Mouse (Mus musculus): ENCODE results near the gene Tbca.

The Tbca gene

GRCm38 (mm10) chr13:94847870-94848269, 59.2 kb downstream of the Tbca start:
- DNase-seq (ENCODE audit: low spot score in 2 of 2), result no peak

- DNase-seq (ENCODE audit: low spot score in 2 of 2), result no peak
Observed at GRCm38 (mm10) chr13:94849351-94849750, 60.6 kb downstream of the Tbca start.

GRCm38 (mm10) chr13:94858016-94858575, 69.4 kb downstream of the Tbca start:
- no peak for DNase-seq (ENCODE audit: low spot score in 2 of 2)

- no peak for DNase-seq (ENCODE audit: low spot score in 2 of 2)
Observed at GRCm38 (mm10) chr13:94859256-94859655, 70.5 kb downstream of the Tbca start.

DNA sequence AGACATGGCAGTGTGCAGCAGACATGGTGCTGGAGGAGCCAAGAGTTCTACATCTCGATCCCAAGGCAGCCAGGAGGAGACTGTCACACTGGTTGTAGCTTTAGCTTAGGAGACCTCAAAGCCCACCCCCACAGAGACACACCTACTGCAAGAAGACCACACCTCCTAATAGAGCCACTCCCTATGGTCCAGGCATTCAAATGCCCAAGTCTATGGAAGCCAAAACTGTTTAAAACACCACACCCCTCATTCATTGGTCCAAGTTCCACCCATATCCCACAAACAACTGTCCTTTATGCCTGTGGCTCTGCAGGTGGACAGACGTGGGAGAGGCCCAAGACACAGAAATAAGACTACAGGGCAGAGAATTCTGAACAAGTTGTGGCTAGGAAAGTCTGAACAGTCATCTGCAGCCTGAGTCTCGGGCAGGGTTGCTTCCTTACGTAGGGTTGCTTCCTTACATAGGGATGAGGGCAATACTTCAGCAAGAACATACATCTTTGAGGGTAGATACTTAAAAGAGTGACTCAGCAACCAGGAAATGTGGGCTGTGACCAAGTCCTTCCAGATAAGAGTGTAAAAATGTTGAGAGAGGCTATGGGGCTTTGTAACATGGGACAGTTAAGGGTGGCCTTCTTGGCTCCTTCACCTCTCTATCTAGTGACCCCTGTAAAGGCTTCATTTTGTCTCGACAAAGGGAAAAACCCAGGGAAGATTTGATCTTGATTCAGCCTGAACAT, 74.0 kb downstream of the Tbca start:
- DNase-seq (ENCODE audit: low spot score in 2 of 2), result no peak

- no peak for DNase-seq (ENCODE audit: low spot score in 2 of 2)
Observed at GRCm38 (mm10) chr13:94866906-94867305, 78.2 kb downstream of the Tbca start.

DNA sequence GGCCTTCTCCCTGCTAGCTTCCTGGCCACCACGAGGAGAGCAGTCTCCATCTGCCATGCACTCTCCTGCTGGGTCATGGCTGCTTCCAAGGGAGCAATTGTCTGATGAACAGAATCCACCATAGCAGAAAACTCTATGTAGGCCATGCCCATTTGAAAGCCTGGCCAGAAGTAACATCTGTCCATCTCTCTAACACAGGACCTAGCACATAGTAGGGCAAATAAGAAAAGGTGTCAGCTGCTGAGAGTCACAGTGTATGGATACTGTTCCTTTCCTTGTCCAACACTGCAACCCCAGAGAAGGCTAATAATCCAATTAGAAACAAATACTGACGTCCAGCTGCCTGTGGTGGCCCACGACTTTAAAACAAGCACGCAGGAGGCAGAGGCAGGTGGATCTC, 79.1 kb downstream of the Tbca start:
- no peak for DNase-seq (ENCODE audit: low spot score in 2 of 2)

- peak in 1 of 2 experiments; percentile 71 for DNase-seq (ENCODE audit: low spot score in 2 of 2)
Observed at GRCm38 (mm10) chr13:94868478-94868950, 79.8 kb downstream of the Tbca start.

DNA sequence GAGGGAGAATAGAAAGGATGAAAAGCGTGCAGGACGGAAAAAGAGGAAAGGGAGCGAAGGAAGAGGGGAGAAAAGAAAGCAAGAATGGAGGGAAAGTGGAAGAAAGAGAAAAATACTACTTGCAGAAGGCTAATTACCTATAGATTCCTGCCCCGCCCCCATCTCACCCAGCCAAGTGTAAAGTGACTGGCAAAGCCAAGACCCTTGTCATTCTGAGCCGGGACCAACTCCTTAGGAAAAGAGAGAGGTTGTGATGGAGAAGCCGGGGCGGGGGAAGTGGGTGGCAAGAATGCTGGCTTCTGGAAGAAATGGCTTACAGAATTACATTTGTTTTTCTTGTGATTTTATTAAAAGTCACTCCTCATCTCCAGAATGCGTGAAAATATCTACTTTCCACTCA, 80.8 kb downstream of the Tbca start:
- no peak for DNase-seq (ENCODE audit: low spot score in 2 of 2)

GRCm38 (mm10) chr13:94870071-94870460, 81.4 kb downstream of the Tbca start:
- no peak for DNase-seq (ENCODE audit: low spot score in 2 of 2)

GRCm38 (mm10) chr13:94870461-94871186, 81.9 kb downstream of the Tbca start:
- no peak for DNase-seq (ENCODE audit: low spot score in 2 of 2)

- DNase-seq (ENCODE audit: low spot score in 2 of 2), result no peak
Observed at GRCm38 (mm10) chr13:94871806-94872320, 83.2 kb downstream of the Tbca start.

- DNase-seq (ENCODE audit: low spot score in 2 of 2), result no peak
Observed at GRCm38 (mm10) chr13:94872439-94872838, 83.7 kb downstream of the Tbca start.

- no peak for DNase-seq (ENCODE audit: low spot score in 2 of 2)
Observed at GRCm38 (mm10) chr13:94873111-94874038, 84.7 kb downstream of the Tbca start.

DNA sequence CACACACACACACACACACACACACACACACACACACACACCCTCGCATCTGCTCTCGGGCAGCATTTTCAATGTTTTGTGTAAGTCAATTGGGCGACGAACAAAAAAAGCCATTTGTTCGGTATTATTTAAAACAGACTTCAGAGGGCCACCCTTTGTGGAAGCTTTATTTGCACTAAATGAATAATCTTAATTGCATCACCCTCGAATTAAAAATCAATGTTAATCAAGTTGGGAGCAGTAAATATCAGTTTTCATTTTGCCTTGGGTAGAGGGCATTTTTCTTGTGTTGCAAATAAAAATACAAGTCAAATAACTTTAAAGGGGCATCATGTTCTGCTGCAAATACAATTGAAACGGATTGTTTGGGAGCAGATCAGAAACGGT, 85.3 kb downstream of the Tbca start:
- no peak for DNase-seq (ENCODE audit: low spot score in 2 of 2)

- no peak for DNase-seq (ENCODE audit: low spot score in 2 of 2)
Observed at GRCm38 (mm10) chr13:94874656-94875395, 86.1 kb downstream of the Tbca start.

- DNase-seq (ENCODE audit: low spot score in 2 of 2), result no peak
Observed at GRCm38 (mm10) chr13:94875396-94875880, 86.7 kb downstream of the Tbca start, which contains the start of gene Otp. Otp (plus strand) TSS chr13:94875602.

DNA sequence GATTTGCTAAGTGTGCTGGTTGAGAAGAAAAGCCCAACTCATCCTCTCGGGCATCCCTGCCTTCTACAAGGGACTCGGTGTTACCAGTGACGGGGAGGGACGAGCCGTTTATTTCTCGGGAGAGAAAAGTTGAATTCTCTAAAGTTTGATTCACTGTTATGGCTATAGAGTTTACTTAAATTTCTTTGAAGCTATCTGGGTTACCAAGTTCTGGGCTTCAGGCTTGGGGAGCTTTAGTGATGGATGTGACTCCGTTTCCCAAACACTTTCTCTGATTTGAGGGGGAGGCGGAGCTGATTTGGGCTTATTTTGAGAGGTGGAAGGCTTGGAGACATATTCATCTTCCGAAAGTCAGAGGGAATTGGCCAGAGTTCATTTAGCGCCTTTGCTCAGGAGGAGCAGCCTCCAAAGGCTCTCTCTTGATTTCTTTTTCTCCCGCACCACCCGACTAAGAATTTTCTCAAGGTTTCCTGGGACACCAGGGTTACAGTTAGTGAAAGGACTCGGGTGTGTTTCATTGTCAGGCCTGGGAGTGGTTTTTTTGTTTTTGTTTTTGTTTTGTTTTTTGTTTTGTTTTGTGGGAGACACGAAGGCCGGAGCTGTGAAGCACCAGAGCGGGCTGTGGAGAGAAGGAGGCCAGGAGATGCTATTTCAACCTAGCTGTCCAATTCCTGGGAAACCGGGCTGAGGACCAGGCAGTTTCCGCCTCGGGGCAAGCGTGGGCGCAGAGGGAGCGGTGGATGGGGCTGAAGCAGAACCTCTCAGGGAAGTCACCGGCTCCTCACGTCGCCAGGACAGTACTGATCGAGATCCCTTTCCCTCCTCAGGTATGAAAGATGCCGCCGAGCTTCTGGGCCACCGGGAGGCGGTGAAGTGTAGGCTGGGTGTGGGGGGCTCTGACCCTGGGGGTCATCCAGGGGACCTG, 87.8 kb downstream of the Tbca start:
- no peak for DNase-seq (ENCODE audit: low spot score in 2 of 2)

DNA sequence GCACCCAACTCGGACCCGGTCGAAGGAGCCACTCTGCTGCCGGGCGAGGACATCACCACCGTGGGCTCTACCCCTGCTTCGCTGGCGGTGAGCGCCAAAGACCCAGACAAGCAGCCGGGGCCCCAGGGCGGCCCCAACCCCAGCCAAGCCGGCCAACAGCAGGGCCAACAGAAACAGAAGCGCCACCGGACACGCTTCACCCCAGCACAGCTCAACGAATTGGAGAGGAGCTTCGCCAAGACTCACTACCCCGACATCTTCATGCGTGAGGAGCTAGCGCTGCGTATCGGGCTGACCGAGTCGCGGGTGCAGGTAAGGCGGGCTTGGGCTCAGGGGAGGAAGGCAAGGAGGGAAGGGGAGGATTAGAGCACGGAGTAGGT, 88.5 kb downstream of the Tbca start:
- DNase-seq (ENCODE audit: low spot score in 2 of 2), result no peak

Measured in spleen, postnatal 4 days (tissue).